Mouse (Mus musculus): Measurements from ENCODE around the gene Olfr1453. TPM values are rescaled to one million over a fixed set of nuclear protein-coding genes. Genes with fewer than 3 reads are reported as not detected.
"Not testable (repeated sequence)": the region's sequence is repeated elsewhere in the genome, so short reads cannot be mapped to it uniquely, and the experiment has no call there.

The Olfr1453 gene
- not detected in 2 replicates for polyA plus RNA-seq (2015; fragmentation: Nextera tagmentation; extraction: Ambion mirVana)

DNA sequence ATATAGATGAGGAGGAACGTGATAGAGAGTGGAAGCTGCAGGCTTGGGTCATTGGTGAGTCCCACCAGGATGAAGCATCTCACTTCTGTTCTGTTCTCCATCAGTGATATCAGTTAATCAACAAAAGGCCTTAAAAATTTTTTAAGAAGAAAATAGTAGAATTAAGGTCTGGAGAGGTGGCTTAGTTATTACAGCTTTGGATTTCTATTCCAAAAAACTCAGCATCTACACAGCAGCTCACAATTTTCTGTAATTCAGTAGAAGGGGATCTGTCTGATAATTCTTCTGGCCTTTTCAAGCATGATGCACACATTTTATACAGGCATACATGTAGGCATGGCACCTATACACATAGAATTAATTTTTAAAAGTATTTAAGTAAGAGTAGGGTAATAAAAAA lies at the start of gene Olfr1453:
Olfr1453 (minus strand) TSS at position 101 of the 400 bp plus-strand sequence.
- Histone ChIP-seq H3K9ac (ENCODE audit: low read depth, low read length) (no peak within 1 kb of the TSS), H3K4me1 (ENCODE audit: control insufficient read depth, insufficient read depth, low read length) (no peaks in the 10 kb centered on the region), H3K27me3 (replicated peaks; ENCODE audit: control insufficient read depth, insufficient read depth, low read length) (no peaks in the 10 kb centered on the region), H3K4me3 (ENCODE audit: low read length) (no peak within 1 kb of the TSS), H3K36me3 (ENCODE audit: control insufficient read depth, insufficient read depth, low read length) (no peaks in the 10 kb centered on the region), H3K9me3 (ENCODE audit: control insufficient read depth, low read length) (no peaks in the 10 kb centered on the region), H3K4me2 (ENCODE audit: low read depth, low read length) (no peak within 1 kb of the TSS), H3K27ac (ENCODE audit: low read length) (no peak within 1 kb of the TSS)
- 46% methylated on average over 1 of the region's 1 CpGs for WGBS
- ATAC-seq: no peak

GRCm38 (mm10) chr19:13060310-13060709 lies 32.2 kb upstream of the Olfr1453 start, which contains the start of gene Olfr1454:
TSS of gene Olfr1454 (plus strand) at chr19:13060610.
- Histone ChIP-seq H3K27me3 (replicated peaks; ENCODE audit: control insufficient read depth, insufficient read depth, low read length) (no peaks in the 10 kb centered on the region), H3K36me3 (ENCODE audit: control insufficient read depth, insufficient read depth, low read length) (no peaks in the 10 kb centered on the region), H3K27ac (ENCODE audit: low read length) (no peak within 1 kb of the TSS), H3K4me2 (ENCODE audit: low read depth, low read length) (no peak within 1 kb of the TSS), H3K4me3 (ENCODE audit: low read length) (no peak within 1 kb of the TSS), H3K9me3 (ENCODE audit: control insufficient read depth, low read length) (no peaks in the 10 kb centered on the region), H3K4me1 (ENCODE audit: control insufficient read depth, insufficient read depth, low read length) (no peaks in the 10 kb centered on the region), H3K9ac (ENCODE audit: low read depth, low read length) (no peak within 1 kb of the TSS)
- no peak for ATAC-seq
- WGBS: 71% methylated on average over 2 of the region's 2 CpGs

DNA sequence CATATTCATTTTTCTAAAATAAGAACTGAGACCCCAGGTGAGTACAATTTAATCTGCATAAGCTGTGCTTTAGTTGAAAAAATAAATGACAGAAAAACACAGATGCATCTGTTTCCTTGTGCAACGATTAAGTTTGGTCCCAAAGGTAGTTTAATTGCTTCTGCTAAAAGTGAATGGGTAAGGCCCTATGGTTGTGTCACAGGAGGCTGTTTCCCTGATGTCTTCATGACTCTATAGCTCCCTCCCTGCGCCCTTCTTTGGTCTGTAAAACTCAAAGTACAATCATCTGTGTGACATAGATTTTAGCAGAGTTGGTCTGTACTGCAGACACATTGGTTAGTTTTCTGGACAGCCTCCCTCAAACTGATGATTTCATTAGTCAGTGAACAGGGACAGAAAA lies 33.4 kb downstream of the Olfr1453 start, which contains the start of gene Olfr1451:
Olfr1451 (plus strand) TSS at position 301 of the 400 bp plus-strand sequence.
- ATAC-seq: no peak
- Histone ChIP-seq H3K9ac (ENCODE audit: low read depth, low read length) (no peak within 1 kb of the TSS), H3K4me2 (ENCODE audit: low read depth, low read length) (no peak within 1 kb of the TSS), H3K4me1 (ENCODE audit: control insufficient read depth, insufficient read depth, low read length) (no peaks in the 10 kb centered on the region), H3K36me3 (ENCODE audit: control insufficient read depth, insufficient read depth, low read length) (no peaks in the 10 kb centered on the region), H3K27me3 (replicated peaks; ENCODE audit: control insufficient read depth, insufficient read depth, low read length) (no peaks in the 10 kb centered on the region), H3K27ac (ENCODE audit: low read length) (no peak within 1 kb of the TSS), H3K4me3 (ENCODE audit: low read length) (no peak within 1 kb of the TSS), H3K9me3 (ENCODE audit: control insufficient read depth, low read length) (no peaks in the 10 kb centered on the region)
- whole genome bisulfite sequencing: 75% methylated on average over 2 of the region's 2 CpGs

DNA sequence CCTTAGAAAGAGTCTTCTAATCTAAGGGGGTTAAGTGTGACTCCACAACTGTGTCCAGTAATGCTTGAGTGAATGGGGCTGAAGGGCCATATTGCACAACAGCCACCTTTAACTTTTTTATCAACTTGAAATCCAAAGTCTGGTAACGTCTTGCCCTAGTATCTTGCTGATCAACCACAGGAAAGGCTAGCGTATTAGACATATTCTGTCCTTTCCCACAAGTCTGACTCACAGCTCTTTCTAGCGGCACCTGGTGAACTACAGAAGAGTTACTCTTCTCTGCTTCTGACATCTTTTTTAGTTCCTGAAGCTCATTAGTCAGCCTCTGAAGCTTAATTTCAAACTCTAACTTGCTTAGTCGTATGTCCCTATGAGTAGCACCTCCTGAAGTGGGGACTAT lies 35.8 kb downstream of the Olfr1453 start:
- WGBS: 92% methylated on average over 4 of the region's 4 CpGs
- H3K9ac ChIP-seq (ENCODE audit: low read depth, low read length); H3K36me3 ChIP-seq (ENCODE audit: control insufficient read depth, insufficient read depth, low read length); H3K4me3 ChIP-seq (ENCODE audit: low read length); ATAC-seq; H3K4me2 ChIP-seq (ENCODE audit: low read depth, low read length); H3K27ac ChIP-seq (ENCODE audit: low read length); H3K9me3 ChIP-seq (ENCODE audit: control insufficient read depth, low read length); H3K4me1 ChIP-seq (ENCODE audit: control insufficient read depth, insufficient read depth, low read length); H3K27me3 ChIP-seq (replicated peaks; ENCODE audit: control insufficient read depth, insufficient read depth, low read length): not testable (repeated sequence)

Other genes with a start within 250 kb of the Olfr1453 start
- 8.7 and 9.5 TPM in 2 replicates for gene Zfp91, start 232.2 kb downstream of the Olfr1453 start, polyA plus RNA-seq (2015; fragmentation: Nextera tagmentation; extraction: Ambion mirVana)
- gene Lpxn, start 232.1 kb downstream of the Olfr1453 start, polyA plus RNA-seq (2015; fragmentation: Nextera tagmentation; extraction: Ambion mirVana): 2.9 and 3.2 TPM in 2 replicates
- not detected in 2 replicates for gene Gm5244, start 181.6 kb downstream of the Olfr1453 start, polyA plus RNA-seq (2015; fragmentation: Nextera tagmentation; extraction: Ambion mirVana)
- gene Olfr1444, start 171.0 kb downstream of the Olfr1453 start, polyA plus RNA-seq (2015; fragmentation: Nextera tagmentation; extraction: Ambion mirVana): not detected in 2 replicates
- gene Olfr1445, start 144.5 kb downstream of the Olfr1453 start, polyA plus RNA-seq (2015; fragmentation: Nextera tagmentation; extraction: Ambion mirVana): not detected in 2 replicates
- not detected in 2 replicates for gene Olfr1446, start 134.8 kb downstream of the Olfr1453 start, polyA plus RNA-seq (2015; fragmentation: Nextera tagmentation; extraction: Ambion mirVana)
- not detected in 2 replicates for gene Olfr1447, start 124.6 kb downstream of the Olfr1453 start, polyA plus RNA-seq (2015; fragmentation: Nextera tagmentation; extraction: Ambion mirVana)
- gene Olfr1448, start 103.9 kb downstream of the Olfr1453 start, polyA plus RNA-seq (2015; fragmentation: Nextera tagmentation; extraction: Ambion mirVana): not detected in 2 replicates
- gene Olfr1449, start 97.5 kb downstream of the Olfr1453 start, polyA plus RNA-seq (2015; fragmentation: Nextera tagmentation; extraction: Ambion mirVana): not detected in 2 replicates
- not detected in 2 replicates for gene Olfr1450, start 78.1 kb downstream of the Olfr1453 start, polyA plus RNA-seq (2015; fragmentation: Nextera tagmentation; extraction: Ambion mirVana)
- not detected in 2 replicates for gene Olfr1451, start 33.3 kb downstream of the Olfr1453 start, polyA plus RNA-seq (2015; fragmentation: Nextera tagmentation; extraction: Ambion mirVana)
- not detected in 2 replicates for gene Olfr1454, start 32.3 kb upstream of the Olfr1453 start, polyA plus RNA-seq (2015; fragmentation: Nextera tagmentation; extraction: Ambion mirVana)
- gene Olfr1457, start 69.6 kb upstream of the Olfr1453 start, polyA plus RNA-seq (2015; fragmentation: Nextera tagmentation; extraction: Ambion mirVana): not detected in 2 replicates
- gene Olfr1458, start 78.4 kb upstream of the Olfr1453 start, polyA plus RNA-seq (2015; fragmentation: Nextera tagmentation; extraction: Ambion mirVana): not detected in 2 replicates
- not detected in 2 replicates for gene Olfr1459, start 121.2 kb upstream of the Olfr1453 start, polyA plus RNA-seq (2015; fragmentation: Nextera tagmentation; extraction: Ambion mirVana)
- not detected in 2 replicates for gene Olfr1461, start 134.7 kb upstream of the Olfr1453 start, polyA plus RNA-seq (2015; fragmentation: Nextera tagmentation; extraction: Ambion mirVana)
- gene Olfr1462, start 157.4 kb upstream of the Olfr1453 start, polyA plus RNA-seq (2015; fragmentation: Nextera tagmentation; extraction: Ambion mirVana): not detected in 2 replicates
- not detected in 2 replicates for gene Olfr1463, start 203.0 kb upstream of the Olfr1453 start, polyA plus RNA-seq (2015; fragmentation: Nextera tagmentation; extraction: Ambion mirVana)

Measured in intestine, embryonic 16.5 days (tissue).